Mouse (Mus musculus) heart, adult 2 months (tissue): ENCODE measurements around the gene Rtn2.
A peak's percentile ranks its signal among the peaks of the same experiment; 100 is the strongest.

Source experiments
- CTCF ChIP-seq: fragments of 200-600 bp; IDR thresholded peaks from 2 replicates; pipeline ENCODE4 v1.8.1; 2022; ENCODE audit warnings: antibody characterized with exemption, mild to moderate bottlenecking, moderate library complexity
- POLR2A ChIP-seq: fragments of 200-500 bp; IDR thresholded peaks from 2 replicates; pipeline ENCODE4 v1.6.1; 2011; ENCODE audit warnings: mild to moderate bottlenecking, low read depth, low read length, control low read depth; ENCODE audit not compliant: insufficient read depth

GRCm38 (mm10) chr7:19297034-19297433, 14.6 kb downstream of the Rtn2 start:
- TF ChIP-seq POLR2A, result no peak
- peak; percentile 35 for TF ChIP-seq CTCF
